Mouse (Mus musculus) liver, adult 2 months (tissue): ENCODE results near the gene Sidt2. TPM values are rescaled to one million over a fixed set of nuclear protein-coding genes. Genes with fewer than 3 reads are reported as not detected.
A peak's percentile ranks its signal among the peaks of the same experiment; 100 is the strongest.

ENCODE experiments used
- DNase-seq: peaks from one replicate; pipeline ENCODE4 v3.0.0-alpha.2; 2011; ENCODE audit warnings: low read depth, low spot score; ENCODE audit errors: extremely low read depth
- H3K27ac ChIP-seq: fragments of 200-500 bp; replicated peaks from 2 replicates; pipeline ENCODE4 v1.5.1; 2012; ENCODE audit warnings: low read depth, mild to moderate bottlenecking, control low read depth, inconsistent platforms, low read length; ENCODE audit not compliant: insufficient read depth
- H3K27me3 ChIP-seq: fragments of 200-500 bp; 2 replicates; pipeline ENCODE4 v1.6.1; 2012; ENCODE audit warnings: mild to moderate bottlenecking, moderate library complexity, low read length, inconsistent platforms; ENCODE audit not compliant: control insufficient read depth, insufficient read depth
- H3K36me3 ChIP-seq: fragments of 200-500 bp; 2 replicates; pipeline ENCODE4 v1.6.1; 2012; ENCODE audit warnings: low read length, inconsistent platforms; ENCODE audit not compliant: control insufficient read depth, insufficient read depth
- H3K4me1 ChIP-seq: fragments of 200-500 bp; 2 replicates; pipeline ENCODE4 v1.6.1; 2011; ENCODE audit warnings: low read length; ENCODE audit not compliant: control insufficient read depth, insufficient read depth
- H3K4me3 ChIP-seq: fragments of 200-500 bp; 2 replicates; pipeline ENCODE4 v1.5.1; 2011; ENCODE audit warnings: low read depth, mild to moderate bottlenecking, control low read depth, low read length, moderate library complexity; ENCODE audit not compliant: insufficient read depth
- H3K79me2 ChIP-seq: fragments of 200-500 bp; 2 replicates; pipeline ENCODE4 v1.6.1; 2012; ENCODE audit warnings: inconsistent platforms, mild to moderate bottlenecking, low read length, moderate library complexity; ENCODE audit not compliant: control insufficient read depth, insufficient read depth
- H3K9ac ChIP-seq: fragments of 200-500 bp; 2 replicates; pipeline ENCODE4 v1.6.1; 2012; ENCODE audit warnings: low read depth, mild to moderate bottlenecking, control low read depth, inconsistent platforms, low read length
- CTCF ChIP-seq: fragments of 200-500 bp; IDR thresholded peaks from 2 replicates; pipeline ENCODE4 v1.5.1; 2011; ENCODE audit warnings: low read depth, low read length, control low read depth
- POLR2A ChIP-seq: fragments of 200-500 bp; IDR thresholded peaks from 2 replicates; pipeline ENCODE4 v1.6.1; 2011; ENCODE audit warnings: low read length, control low read depth; ENCODE audit not compliant: insufficient read depth; ENCODE audit errors: extremely low read depth
- WGBS: fragments of 180-500 bp; shearing (Covaris S2); methylation state at CpG from one replicate; pipeline ENCODE4 v1.1.7; 2018; 5-methylcytosine and 5-hydroxymethylcytosine counted together
- polyA plus RNA-seq: library from polyadenylated mRNA; depleted of rRNA; stranded (reverse); fragments of >200 nt; gene quantifications from 2 replicates; pipeline ENCODE4 v1.2.3, GENCODE M21; 2012
- total RNA-seq: library from RNA; depleted of rRNA; stranded (reverse); fragments of >200 nt; gene quantifications from 2 replicates; pipeline ENCODE4 v1.2.3, GENCODE M21; 2014

Gene Sidt2
- total and polyA plus RNA-seq, 2 experiments, result 48.9 to 330 TPM

GRCm38 (mm10) chr9:45954294-45955106 is 558 bp downstream of the Sidt2 start:
- no peak for TF ChIP-seq CTCF
- no peak for TF ChIP-seq POLR2A
- peak overlapping the region; percentile 97 for H3K27ac ChIP-seq
- WGBS, result under 1% methylated on average over 63 of the region's 63 CpGs
- peaks cover 22% of the 10 kb centered on the region; the same call in 1 of the 2 replicates for H3K79me2 ChIP-seq
- peak overlapping the region; percentile 98 for H3K9ac ChIP-seq
- peak; percentile 52 for DNase-seq
- H3K27me3 ChIP-seq, result no peaks in the 10 kb centered on the region
- peaks cover 27% of the 10 kb centered on the region for H3K36me3 ChIP-seq
- peaks cover 24% of the 10 kb centered on the region for H3K4me1 ChIP-seq
- peak overlapping the region; percentile 94 for H3K4me3 ChIP-seq

- peak; percentile 78 for DNase-seq
- TF ChIP-seq CTCF (no peak), POLR2A (no peak)
Measured at GRCm38 (mm10) chr9:45953511-45954293, 1.4 kb downstream of the Sidt2 start.

GRCm38 (mm10) chr9:45952890-45953289 is 2.2 kb downstream of the Sidt2 start:
- H3K36me3 ChIP-seq, result peaks cover 38% of the 10 kb centered on the region
- TF ChIP-seq CTCF (no peak), POLR2A (no peak)
- no peak for DNase-seq
- peak overlapping the region; percentile 55; the same call in 1 of the 2 replicates for H3K9ac ChIP-seq
- WGBS, result 78% methylated on average over 7 of the region's 7 CpGs
- H3K79me2 ChIP-seq, result peaks cover 22% of the 10 kb centered on the region; the same call in 1 of the 2 replicates
- H3K4me3 ChIP-seq, result peak overlapping the region; percentile 94; the same call in 1 of the 2 replicates
- H3K27ac ChIP-seq, result no peak overlapping the region
- H3K27me3 ChIP-seq, result no peaks in the 10 kb centered on the region
- peaks cover 12% of the 10 kb centered on the region for H3K4me1 ChIP-seq

More at GRCm38 (mm10) chr9:45953511-45954293, 1.4 kb downstream of the Sidt2 start:
- Histone ChIP-seq H3K79me2 (peaks cover 22% of the 10 kb centered on the region; the same call in 1 of the 2 replicates), H3K4me3 (peak overlapping the region; percentile 94), H3K27me3 (no peaks in the 10 kb centered on the region), H3K9ac (peak overlapping the region; percentile 98), H3K36me3 (peaks cover 33% of the 10 kb centered on the region), H3K27ac (peak overlapping the region; percentile 97), H3K4me1 (peaks cover 18% of the 10 kb centered on the region)
- WGBS, result 15% methylated on average over 13 of the region's 13 CpGs

GRCm38 (mm10) chr9:45952057-45952456 is 3.0 kb downstream of the Sidt2 start:
- no peaks in the 10 kb centered on the region for H3K27me3 ChIP-seq
- TF ChIP-seq CTCF (no peak), POLR2A (no peak)
- peaks cover 44% of the 10 kb centered on the region for H3K36me3 ChIP-seq
- no peak for DNase-seq
- H3K4me1 ChIP-seq, result peaks cover 9% of the 10 kb centered on the region
- 97% methylated on average over 4 of the region's 4 CpGs for WGBS
- peaks cover 22% of the 10 kb centered on the region; the same call in 1 of the 2 replicates for H3K79me2 ChIP-seq
- no peak overlapping the region for H3K27ac ChIP-seq
- H3K4me3 ChIP-seq, result no peak overlapping the region
- no peak overlapping the region for H3K9ac ChIP-seq

GRCm38 (mm10) chr9:45946872-45947183 is 8.2 kb downstream of the Sidt2 start:
- Histone ChIP-seq H3K4me1 (no peaks in the 10 kb centered on the region), H3K36me3 (peaks cover 53% of the 10 kb centered on the region), H3K27ac (no peak overlapping the region), H3K79me2 (0 out of 2 replicates have a peak, but pooled peaks cover 2% of the 10 kb centered on the region), H3K4me3 (no peak overlapping the region), H3K27me3 (no peaks in the 10 kb centered on the region), H3K9ac (no peak overlapping the region)
- TF ChIP-seq CTCF (no peak), POLR2A (no peak)
- no peak for DNase-seq
- 81% methylated on average over 10 of the region's 10 CpGs for WGBS
